Mouse (Mus musculus) ES-E14 (cell line): ENCODE measurements around the gene Copb2. TPM values are rescaled to one million over a fixed set of nuclear protein-coding genes. Genes with fewer than 3 reads are reported as not detected.

ENCODE experiments used
- DNase-seq: peaks from one replicate; pipeline ENCODE4 v3.0.0-alpha.2; 2013; ENCODE audit warnings: low read depth, low spot score
- H3K27ac ChIP-seq: 2 replicates; pipeline ENCODE4 v1.5.1; 2012; ENCODE audit warnings: low read depth, mild to moderate bottlenecking, low read length, moderate library complexity, mixed read lengths; ENCODE audit not compliant: poor library complexity, insufficient read depth, severe bottlenecking
- H3K36me3 ChIP-seq: 2 replicates; pipeline ENCODE4 v1.6.1; 2012; ENCODE audit warnings: mild to moderate bottlenecking, low read length, moderate library complexity, mixed read lengths; ENCODE audit not compliant: control insufficient read depth, poor library complexity, insufficient read depth, severe bottlenecking
- H3K4me1 ChIP-seq, 2 experiments: fragments of 150-350 bp in 1 of 2; sonication (generic) in 1 of 2; 2 replicates each; pipeline ENCODE4 v1.6.1; 2012; ENCODE audit warnings: low read length in 2 of 2, mild to moderate bottlenecking in 1 of 2, mixed read lengths in 1 of 2; ENCODE audit not compliant: control insufficient read depth in 2 of 2, insufficient read depth in 2 of 2, poor library complexity in 1 of 2
- H3K4me3 ChIP-seq, 2 experiments: fragments of 150-350 bp in 1 of 2; sonication (generic) in 1 of 2; 2 replicates each; pipeline ENCODE4 v1.5.1; 2012; ENCODE audit warnings: low read length in 2 of 2, low read depth in 1 of 2, mild to moderate bottlenecking in 1 of 2, mixed read lengths in 1 of 2; ENCODE audit not compliant: insufficient read depth in 1 of 2, poor library complexity in 1 of 2, severe bottlenecking in 1 of 2
- H3K9ac ChIP-seq: 2 replicates; pipeline ENCODE4 v1.6.1; 2012; ENCODE audit warnings: low read depth, mild to moderate bottlenecking, low read length, mixed read lengths; ENCODE audit not compliant: poor library complexity, insufficient read depth, severe bottlenecking
- H3K9me3 ChIP-seq: fragments of 150-350 bp; sonication (generic); 2 replicates; pipeline ENCODE4 v1.6.1; 2012; ENCODE audit warnings: low read depth, mild to moderate bottlenecking, low read length; ENCODE audit not compliant: control insufficient read depth, insufficient read depth
- CHD2 ChIP-seq: IDR thresholded peaks from 2 replicates; pipeline ENCODE4 v1.6.1; 2014; ENCODE audit warnings: mild to moderate bottlenecking, low read depth, low read length, inconsistent platforms
- HCFC1 ChIP-seq: IDR thresholded peaks from 2 replicates; pipeline ENCODE4 v1.6.1; 2012; ENCODE audit warnings: low read length, inconsistent platforms, borderline replicate concordance; ENCODE audit not compliant: insufficient read depth
- MAFK ChIP-seq: IDR thresholded peaks from 2 replicates; pipeline ENCODE4 v1.6.1; 2014; ENCODE audit warnings: mild to moderate bottlenecking, low read depth, low read length, inconsistent platforms; ENCODE audit not compliant: insufficient read depth
- ZC3H11A ChIP-seq: IDR thresholded peaks from 2 replicates; pipeline ENCODE4 v1.6.1; 2012; ENCODE audit warnings: low read depth, mild to moderate bottlenecking, inconsistent platforms, low read length, borderline replicate concordance
- ZNF384 ChIP-seq: IDR thresholded peaks from 2 replicates; pipeline ENCODE4 v1.6.1; 2012; ENCODE audit warnings: low read depth, low read length, inconsistent platforms
- in situ Hi-C, 2 experiments: fragments of 600-800 bp; cut with MboI; formaldehyde crosslinking; loops; one replicate each; pipeline ENCODE4 v1.15.1; 2025; ENCODE audit warnings: low sequenced_read_pairs in 2 of 2, inconsistent platforms in 1 of 2; ENCODE audit not compliant: unreplicated experiment in 2 of 2
- total RNA-seq: library from RNA; depleted of rRNA; stranded (reverse); fragments of 300-350 nt; gene quantifications from 2 replicates; pipeline ENCODE4 v1.2.3, GENCODE M21; 2012; rRNA removed

Gene Copb2
- total RNA-seq = 76.2 and 114 TPM in 2 replicates

GRCm38 (mm10) chr9:98563137-98564126, at the start of gene Copb2:
Copb2 (plus strand) TSS chr9:98563721.
- in situ Hi-C loops = no loop called here
- peak; percentile 70; the same call in 1 of the 2 replicates for TF ChIP-seq HCFC1
- no peak for TF ChIP-seq MAFK
- no peak for TF ChIP-seq ZNF384
- TF ChIP-seq ZC3H11A = no peak
- peak; percentile 98 for TF ChIP-seq CHD2
- no peaks in the 10 kb centered on the region for H3K36me3 ChIP-seq
- H3K9ac ChIP-seq = peak within 1 kb of the TSS; percentile 96
- peak; percentile 94 for DNase-seq
- H3K27ac ChIP-seq = no peak within 1 kb of the TSS
- no peaks in the 10 kb centered on the region for H3K4me1 ChIP-seq
- no peaks in the 10 kb centered on the region for H3K9me3 ChIP-seq
- peak within 1 kb of the TSS; percentile 88 to 93 for H3K4me3 ChIP-seq

- H3K4me3 ChIP-seq = no peak overlapping the region
- TF ChIP-seq MAFK (no peak), ZNF384 (no peak), CHD2 (no peak), ZC3H11A (no peak), HCFC1 (no peak)
- H3K9me3 ChIP-seq = no peaks in the 10 kb centered on the region
- no peaks in the 10 kb centered on the region for H3K4me1 ChIP-seq
- no peak for DNase-seq
- in situ Hi-C loops = no loop called here
- H3K9ac ChIP-seq = no peak overlapping the region
- no peak overlapping the region for H3K27ac ChIP-seq
- no peaks in the 10 kb centered on the region for H3K36me3 ChIP-seq
Observed at GRCm38 (mm10) chr9:98523872-98524271, 39.6 kb upstream of the Copb2 start.

- no peak overlapping the region for H3K27ac ChIP-seq
Observed at GRCm38 (mm10) chr9:98524786-98525542, 38.6 kb upstream of the Copb2 start.

GRCm38 (mm10) chr9:98525543-98525924, 38.0 kb upstream of the Copb2 start:
- in situ Hi-C loops = no loop called here
- no peak for DNase-seq
- Histone ChIP-seq H3K4me3 (no peak overlapping the region), H3K9ac (no peak overlapping the region), H3K36me3 (no peaks in the 10 kb centered on the region), H3K9me3 (no peaks in the 10 kb centered on the region), H3K4me1 (no peaks in the 10 kb centered on the region), H3K27ac (no peak overlapping the region)
- no peak for TF ChIP-seq HCFC1

More at GRCm38 (mm10) chr9:98524786-98525542, 38.6 kb upstream of the Copb2 start:
- Histone ChIP-seq H3K4me3 (no peak overlapping the region), H3K9me3 (no peaks in the 10 kb centered on the region), H3K4me1 (no peaks in the 10 kb centered on the region), H3K36me3 (no peaks in the 10 kb centered on the region), H3K9ac (no peak overlapping the region)
- in situ Hi-C loops = no loop called here
- no peak for DNase-seq
- TF ChIP-seq CHD2 (no peak), MAFK (no peak), ZC3H11A (no peak), ZNF384 (no peak), HCFC1 (no peak)
